Mouse (Mus musculus) neural tube, embryonic 11.5 days (tissue): Measurements from ENCODE around the gene Cpne5. TPM values are rescaled to one million over a fixed set of nuclear protein-coding genes. Genes with fewer than 3 reads are reported as not detected.
"Not testable (repeated sequence)": the region's sequence is repeated elsewhere in the genome, so short reads cannot be mapped to it uniquely, and the experiment has no call there.

Experiments
- ATAC-seq: fragments of 200-750 bp; cut with Nextera tagmentation; 2 replicates; pipeline ENCODE4 v1.8.0; 2017; ENCODE audit warnings: moderate number of reproducible peaks, mild to moderate bottlenecking, moderate TSS enrichment, moderate library complexity; ENCODE audit not compliant: insufficient read depth, low FRiP score, low TSS enrichment
- DNase-seq: peaks from one replicate; pipeline ENCODE4 v3.0.0-alpha.2; 2015; ENCODE audit warnings: low spot score
- H3K27ac ChIP-seq: fragments of 300-500 bp; sonication (generic); 2 replicates; pipeline ENCODE4 v1.5.1; 2014; ENCODE audit warnings: low read depth, mild to moderate bottlenecking, low read length
- H3K27me3 ChIP-seq: fragments of 300-500 bp; sonication (generic); 2 replicates; pipeline ENCODE4 v1.6.1; 2014; ENCODE audit warnings: mild to moderate bottlenecking, low read length, mixed read lengths; ENCODE audit not compliant: control insufficient read depth, insufficient read depth
- H3K36me3 ChIP-seq: fragments of 300-500 bp; sonication (generic); 2 replicates; pipeline ENCODE4 v1.6.1; 2014; ENCODE audit warnings: mild to moderate bottlenecking, low read length, moderate library complexity, mixed read lengths; ENCODE audit not compliant: control insufficient read depth, insufficient read depth
- H3K4me1 ChIP-seq: fragments of 300-500 bp; sonication (generic); 2 replicates; pipeline ENCODE4 v1.6.1; 2014; ENCODE audit warnings: low read length, mixed read lengths; ENCODE audit not compliant: control insufficient read depth, insufficient read depth
- H3K4me2 ChIP-seq: fragments of 300-500 bp; sonication (generic); 2 replicates; pipeline ENCODE4 v1.6.1; 2014; ENCODE audit warnings: low read depth, mild to moderate bottlenecking, moderate library complexity
- H3K4me3 ChIP-seq: fragments of 300-500 bp; sonication (generic); 2 replicates; pipeline ENCODE4 v1.5.1; 2014; ENCODE audit warnings: low read depth, low read length
- H3K9ac ChIP-seq: fragments of 300-500 bp; sonication (generic); 2 replicates; pipeline ENCODE4 v1.6.1; 2014; ENCODE audit warnings: mild to moderate bottlenecking, low read length
- H3K9me3 ChIP-seq: fragments of 300-500 bp; sonication (generic); 2 replicates; pipeline ENCODE4 v1.6.1; 2016; ENCODE audit warnings: low read length; ENCODE audit not compliant: control insufficient read depth
- WGBS: fragments of 180-500 bp; shearing (Covaris S2); extraction: QIAGEN DNeasy Blood & Tissue Kit; methylation state at CpG from one replicate; pipeline ENCODE4 v1.1.7; 2014; 5-methylcytosine and 5-hydroxymethylcytosine counted together
- polyA plus RNA-seq: library from polyadenylated mRNA; unstranded; fragments of >200 nt; fragmentation: Nextera tagmentation; extraction: Ambion mirVana; gene quantifications from 2 replicates; pipeline ENCODE4 v1.2.1, GENCODE M21; 2014

The Cpne5 gene
- polyA plus RNA-seq, 1 experiment from 2014 or later: 3.3 TPM

- 55% methylated on average over 5 of the region's 5 CpGs for WGBS
- Histone ChIP-seq H3K27me3 (no peaks in the 10 kb centered on the region), H3K4me1 (no peaks in the 10 kb centered on the region), H3K36me3 (no peaks in the 10 kb centered on the region), H3K4me2 (no peak overlapping the region), H3K4me3 (no peak overlapping the region), H3K27ac (no peak overlapping the region), H3K9ac (no peak overlapping the region), H3K9me3 (no peaks in the 10 kb centered on the region)
- peak; percentile 44 for DNase-seq
- ATAC-seq: no peak
Measured at GRCm38 (mm10) chr17:29118057-29118456, 119.9 kb downstream of the Cpne5 start.

GRCm38 (mm10) chr17:29117006-29117648 lies 120.8 kb downstream of the Cpne5 start:
- no peak overlapping the region for H3K4me3 ChIP-seq
- H3K9ac ChIP-seq: no peak overlapping the region
- H3K4me2 ChIP-seq: no peak overlapping the region
- no peaks in the 10 kb centered on the region for H3K9me3 ChIP-seq
- no peak overlapping the region for H3K27ac ChIP-seq
- H3K4me1 ChIP-seq: no peaks in the 10 kb centered on the region
- DNase-seq: no peak
- ATAC-seq: no peak
- 82% methylated on average over 8 of the region's 8 CpGs for WGBS
- no peaks in the 10 kb centered on the region for H3K27me3 ChIP-seq
- no peaks in the 10 kb centered on the region for H3K36me3 ChIP-seq

- H3K9ac ChIP-seq: no peak overlapping the region
- 77% methylated on average over 12 of the region's 12 CpGs for WGBS
- no peak overlapping the region for H3K4me2 ChIP-seq
- H3K4me3 ChIP-seq: no peak overlapping the region
- H3K27ac ChIP-seq: no peak overlapping the region
- H3K27me3 ChIP-seq: no peaks in the 10 kb centered on the region
- no peak for ATAC-seq
- H3K4me1 ChIP-seq: no peaks in the 10 kb centered on the region
- no peaks in the 10 kb centered on the region for H3K36me3 ChIP-seq
- no peaks in the 10 kb centered on the region for H3K9me3 ChIP-seq
- no peak for DNase-seq
Measured at GRCm38 (mm10) chr17:29116023-29116422, 121.9 kb downstream of the Cpne5 start.

- WGBS: 92% methylated on average over 13 of the region's 13 CpGs
- ATAC-seq: no peak
- no peak for DNase-seq
Measured at GRCm38 (mm10) chr17:29113591-29114352, 124.2 kb downstream of the Cpne5 start, which contains the start of gene Rab44. Rab44 (plus strand) TSS chr17:29114145.

GRCm38 (mm10) chr17:29111332-29111731 lies 126.6 kb downstream of the Cpne5 start:
- WGBS: 88% methylated on average over 5 of the region's 5 CpGs
- Histone ChIP-seq H3K9ac (no peak overlapping the region), H3K4me2 (no peak overlapping the region), H3K27ac (no peak overlapping the region), H3K9me3 (no peaks in the 10 kb centered on the region), H3K4me3 (no peak overlapping the region), H3K27me3 (no peaks in the 10 kb centered on the region), H3K4me1 (no peaks in the 10 kb centered on the region), H3K36me3 (no peaks in the 10 kb centered on the region)
- no peak for ATAC-seq
- DNase-seq: no peak

More at GRCm38 (mm10) chr17:29113591-29114352, 124.2 kb downstream of the Cpne5 start, which contains the start of gene Rab44:
- H3K4me2 ChIP-seq: no peak within 1 kb of the TSS
- no peaks in the 10 kb centered on the region for H3K36me3 ChIP-seq
- no peak within 1 kb of the TSS for H3K27ac ChIP-seq
- no peaks in the 10 kb centered on the region for H3K9me3 ChIP-seq
- H3K27me3 ChIP-seq: no peaks in the 10 kb centered on the region
- no peak within 1 kb of the TSS for H3K9ac ChIP-seq
- no peaks in the 10 kb centered on the region for H3K4me1 ChIP-seq
- no peak within 1 kb of the TSS for H3K4me3 ChIP-seq

- H3K27me3 ChIP-seq, H3K9me3 ChIP-seq, H3K36me3 ChIP-seq, H3K27ac ChIP-seq, H3K4me1 ChIP-seq, H3K4me3 ChIP-seq, H3K9ac ChIP-seq, DNase-seq, ATAC-seq, H3K4me2 ChIP-seq: not testable (repeated sequence)
- 82% methylated on average over 6 of the region's 6 CpGs for WGBS
Measured at GRCm38 (mm10) chr17:29110356-29110755, 127.6 kb downstream of the Cpne5 start.

Other genes with a start within 250 kb of the Cpne5 start
- gene Stk38, start 230.2 kb downstream of the Cpne5 start, polyA plus RNA-seq: 141 and 145 TPM in 2 replicates
- 784 and 802 TPM in 2 replicates for gene Srsf3, start 205.5 kb downstream of the Cpne5 start, polyA plus RNA-seq
- gene Cdkn1a, start 147.2 kb downstream of the Cpne5 start, polyA plus RNA-seq: 35.0 and 45.3 TPM in 2 replicates
- gene Rab44, start 124.0 kb downstream of the Cpne5 start, polyA plus RNA-seq: 0.39 and 0.44 TPM in 2 replicates
- 152 and 165 TPM in 2 replicates for gene Ppil1, start 26.0 kb upstream of the Cpne5 start, polyA plus RNA-seq
- 62.2 and 69.4 TPM in 2 replicates for gene BC004004, start 30.6 kb upstream of the Cpne5 start, polyA plus RNA-seq
- 0.23 and 0.36 TPM in 2 replicates for gene Pi16, start 79.5 kb upstream of the Cpne5 start, polyA plus RNA-seq
- 402 and 441 TPM in 2 replicates for gene Mtch1, start 109.8 kb upstream of the Cpne5 start, polyA plus RNA-seq
- 2.8 and 3.5 TPM in 2 replicates for gene Fgd2, start 122.7 kb upstream of the Cpne5 start, polyA plus RNA-seq